Mouse (Mus musculus): ENCODE measurements around the gene Hmg20a.

The Hmg20a gene

DNA sequence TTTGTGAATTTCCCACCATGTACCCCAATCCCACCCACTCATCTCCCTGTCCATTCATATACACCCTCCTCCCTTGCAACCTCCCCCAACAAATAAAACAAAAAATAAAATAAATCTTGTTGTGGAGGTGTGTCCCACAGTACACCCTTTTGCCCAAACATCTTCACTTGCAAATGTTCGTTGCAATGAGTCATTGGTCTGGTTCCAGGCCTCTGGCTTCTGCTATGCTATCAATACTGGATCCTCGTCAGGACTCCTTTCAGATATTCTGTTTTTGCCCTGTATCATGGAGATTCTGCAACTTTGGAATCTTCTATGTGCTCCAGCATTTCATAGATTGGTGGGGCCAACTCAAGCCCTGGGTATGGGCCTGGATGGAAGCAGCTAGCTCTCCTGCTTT is 91.9 kb downstream of the Hmg20a start:
- intact Hi-C loops (cut with DNase I): no loop called here

DNA sequence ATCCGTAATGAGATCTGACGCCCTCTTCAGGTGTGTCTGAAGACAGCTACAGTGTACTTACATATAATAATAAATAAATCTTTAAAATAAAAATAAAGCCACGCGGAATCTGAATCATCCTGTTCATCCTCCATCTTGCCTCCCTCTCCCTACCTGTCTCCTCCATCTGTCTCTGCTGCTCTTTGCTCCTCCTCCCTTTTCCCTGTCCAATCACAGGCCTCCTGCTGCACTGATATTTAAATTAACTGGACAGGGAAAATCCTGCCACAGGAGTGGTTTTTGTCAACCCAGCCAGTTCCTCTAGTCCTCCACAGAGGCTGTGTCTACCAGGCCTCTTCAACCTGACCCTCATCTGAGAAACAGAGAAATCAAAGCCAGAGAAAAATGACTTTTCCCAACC is 94.1 kb downstream of the Hmg20a start:
- intact Hi-C loops (cut with DNase I): no loop called here

DNA sequence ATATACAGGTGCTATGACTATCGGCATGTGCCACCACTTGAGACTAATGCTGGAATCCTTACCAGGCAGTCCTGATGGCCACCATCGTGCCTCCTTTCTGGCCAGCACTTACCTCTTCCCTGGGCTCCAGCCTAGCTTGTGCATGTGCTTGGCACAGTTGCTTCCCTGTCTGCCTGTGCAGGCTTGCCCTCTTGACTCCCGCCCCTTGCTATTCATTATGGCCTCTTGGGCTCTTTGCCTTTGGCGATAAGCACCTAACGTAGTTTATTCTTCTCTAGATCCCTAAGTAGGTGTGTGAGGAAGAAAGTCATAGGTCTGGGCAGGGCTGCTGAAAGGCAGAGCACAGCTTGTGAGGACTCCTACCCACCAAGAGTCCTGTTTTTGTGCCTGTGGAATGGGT is 96.7 kb downstream of the Hmg20a start:
- intact Hi-C loops (cut with DNase I): no loop called here

DNA sequence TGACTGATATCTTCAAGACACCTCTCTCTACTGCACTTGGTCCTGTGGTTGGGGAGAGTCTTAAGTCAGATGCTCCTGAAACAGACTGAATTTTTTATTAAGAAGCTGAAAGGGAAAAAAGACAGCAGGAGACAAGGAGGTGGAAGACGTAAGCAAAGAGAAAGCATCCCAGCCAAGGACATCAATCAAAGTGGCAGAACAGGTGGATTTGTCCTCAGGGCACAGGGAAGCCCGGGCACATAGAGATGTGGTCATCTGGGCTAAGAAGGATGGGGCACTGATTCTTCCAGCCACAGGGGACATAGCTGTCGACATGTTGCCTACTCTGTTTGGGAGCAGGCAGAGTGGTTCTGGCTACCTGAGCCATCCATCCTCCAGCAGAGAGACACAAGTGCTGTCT is 97.8 kb downstream of the Hmg20a start:
- intact Hi-C loops (cut with DNase I): no loop called here

DNA sequence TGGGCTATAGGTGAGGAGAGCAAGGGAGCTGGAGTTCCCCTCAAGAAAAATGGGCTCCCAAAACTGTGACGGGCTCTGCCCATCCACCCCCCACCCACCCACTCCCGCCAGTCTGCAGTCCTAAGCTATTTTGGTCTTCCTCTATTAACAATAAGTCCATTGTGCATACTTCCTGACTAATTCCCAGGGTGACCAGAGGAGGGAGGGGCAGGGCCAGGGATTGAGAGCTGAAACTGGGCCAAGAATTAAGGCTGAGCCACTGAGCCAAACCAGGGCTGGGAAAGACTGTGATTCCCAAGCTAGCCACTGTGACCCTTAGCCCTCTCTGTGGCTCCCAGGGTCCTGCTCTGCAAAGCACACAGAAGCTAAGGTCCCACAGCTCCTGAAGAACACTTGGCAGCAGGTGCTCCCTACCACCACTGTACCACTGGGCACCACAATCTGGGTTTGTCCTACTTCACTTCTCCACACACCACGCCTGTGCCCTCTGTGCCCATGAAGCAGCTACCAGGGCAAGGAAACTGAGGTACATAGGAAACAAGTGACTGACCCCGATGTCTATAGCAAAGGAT is 98.4 kb downstream of the Hmg20a start:
- intact Hi-C loops (cut with DNase I): no loop called here

DNA sequence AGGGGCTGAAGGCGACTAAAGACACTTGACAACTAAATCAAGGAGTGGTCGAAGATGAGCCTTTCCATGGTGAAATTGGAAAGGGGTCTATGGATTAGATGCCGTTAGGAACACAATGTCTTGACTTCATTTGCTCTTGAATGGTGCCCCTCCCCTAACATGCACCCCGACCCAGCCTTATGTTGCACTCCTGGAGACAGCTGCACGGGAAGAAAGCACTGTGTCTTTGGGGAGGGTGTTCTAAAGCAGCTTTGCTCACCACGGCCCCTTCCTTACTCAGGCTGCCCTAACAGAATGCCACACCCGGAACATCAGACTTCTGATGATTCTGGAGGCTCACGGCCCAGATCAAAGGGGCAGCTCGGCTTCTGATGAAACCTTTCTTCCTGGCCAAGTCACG is 103.9 kb downstream of the Hmg20a start:
- intact Hi-C loops (cut with DNase I): no loop called here

DNA sequence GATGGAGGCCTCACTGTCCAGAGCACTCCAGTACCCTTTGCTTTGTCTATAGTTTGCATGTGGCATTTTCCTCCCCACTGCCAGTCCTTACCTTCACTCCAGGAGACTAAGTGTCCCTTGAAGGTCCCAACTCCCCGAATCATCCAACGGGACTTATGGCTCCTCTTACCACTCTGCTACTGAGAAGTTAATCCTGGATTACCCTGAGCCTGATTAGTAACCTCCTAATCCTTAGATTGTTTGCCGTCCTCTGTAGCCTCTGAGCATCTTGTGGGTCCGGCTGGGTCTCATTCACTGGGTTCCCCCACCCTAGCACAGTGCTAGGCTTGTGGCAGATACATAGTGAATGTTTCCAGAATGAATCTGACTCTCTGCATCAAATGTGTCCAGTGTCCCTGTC is 109.5 kb downstream of the Hmg20a start:
- intact Hi-C loops (cut with DNase I): no loop called here

DNA sequence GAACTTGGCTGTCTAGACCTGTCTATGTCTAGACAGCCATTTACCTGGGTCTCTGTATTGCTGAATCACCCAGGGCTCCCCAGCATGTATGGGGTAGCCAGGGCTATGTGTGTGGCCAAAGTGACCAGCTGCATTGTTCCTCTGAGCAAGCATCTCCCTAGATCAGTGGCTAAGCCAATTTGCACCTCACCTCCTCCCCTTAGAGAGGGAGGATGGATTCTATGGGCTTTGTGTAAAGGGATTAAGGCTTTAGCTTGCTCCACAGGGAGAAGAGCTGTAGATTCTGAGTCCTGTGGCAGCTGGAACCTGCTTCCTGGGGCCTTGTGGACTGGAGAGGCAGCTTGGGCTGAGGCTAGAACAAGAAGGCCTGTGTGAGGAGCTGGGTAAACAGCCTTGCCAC is 113.6 kb downstream of the Hmg20a start:
- intact Hi-C loops (cut with DNase I): no loop called here

DNA sequence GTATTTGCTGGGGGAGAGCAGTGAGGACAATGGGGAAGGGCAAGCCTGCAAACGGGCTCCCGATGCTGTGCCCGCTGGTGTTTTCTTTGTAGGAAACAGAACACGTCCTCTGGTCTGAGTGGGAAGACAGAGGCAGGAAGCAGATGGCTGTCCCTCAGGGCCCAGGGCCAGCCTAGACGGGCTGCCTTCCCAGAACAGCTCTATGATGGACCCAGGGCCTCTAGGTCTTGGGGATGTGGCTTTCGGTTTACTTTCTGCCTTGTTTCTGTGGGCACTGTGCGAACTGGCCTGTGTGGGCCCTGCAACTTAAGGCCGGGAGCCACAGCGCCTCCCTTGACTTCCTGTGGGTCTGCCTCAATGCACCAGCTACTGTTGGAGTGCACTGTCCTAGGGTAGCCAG is 115.5 kb downstream of the Hmg20a start:
- intact Hi-C loops (cut with DNase I): no loop called here

DNA sequence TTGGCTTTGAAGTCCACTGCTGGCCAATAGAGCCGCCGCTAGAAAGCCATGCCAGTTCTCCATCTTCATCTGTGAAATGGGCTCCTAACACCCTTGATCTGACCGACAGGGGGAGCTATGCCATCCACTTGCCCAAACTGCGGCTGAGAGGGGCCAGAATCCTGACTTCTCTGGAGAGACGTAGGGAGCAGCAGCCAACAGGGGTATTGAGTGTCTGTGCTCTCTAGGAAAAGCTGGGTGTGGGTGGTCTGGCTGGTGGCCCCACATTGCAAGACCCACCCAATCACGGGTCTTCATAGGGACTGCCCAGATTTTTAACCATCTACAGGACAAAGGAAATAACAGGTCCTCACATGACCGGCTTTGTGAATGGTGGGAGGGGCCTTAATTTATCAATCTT is 116.3 kb downstream of the Hmg20a start:
- intact Hi-C loops (cut with DNase I): no loop called here

DNA sequence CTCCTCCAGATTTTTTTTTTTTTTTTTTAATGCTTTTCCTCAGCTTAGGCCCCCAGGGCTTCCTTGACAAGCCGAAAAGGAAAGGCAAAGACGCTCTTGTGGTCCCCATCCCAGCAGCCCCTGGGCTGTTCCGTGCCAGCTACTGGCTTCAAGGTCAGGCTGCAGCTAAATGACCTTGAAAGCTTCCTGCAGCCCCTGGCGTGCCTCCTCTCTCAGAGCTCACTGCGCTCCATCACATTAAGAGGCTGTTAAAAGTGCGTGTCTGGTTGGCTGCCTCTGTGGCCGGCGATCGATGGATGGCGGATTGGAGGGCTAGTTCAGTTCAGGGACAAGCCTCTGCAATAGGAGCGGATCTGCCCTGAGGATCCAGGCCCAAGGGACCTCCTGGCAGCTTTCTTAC is 117.0 kb downstream of the Hmg20a start:
- intact Hi-C loops (cut with DNase I): no loop called here

DNA sequence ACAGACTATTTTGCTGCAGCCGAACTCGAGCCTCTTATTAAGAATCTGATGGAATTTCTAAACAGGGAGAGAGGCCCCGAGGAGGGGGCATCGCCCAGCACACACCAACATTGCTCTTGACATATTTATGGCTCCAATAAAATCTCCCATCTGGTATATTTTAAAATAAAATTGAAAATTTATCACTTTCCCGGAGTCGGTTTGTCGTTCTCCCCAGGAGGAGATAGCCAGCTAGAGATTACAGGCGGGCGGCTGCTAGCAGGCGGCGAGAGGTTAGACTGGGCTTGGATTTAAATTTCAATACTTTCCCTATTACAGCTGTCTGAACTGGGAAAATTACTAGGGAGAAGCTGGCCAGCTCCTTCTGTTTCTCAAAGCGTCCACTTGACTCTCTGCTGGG is 121.6 kb downstream of the Hmg20a start:
- intact Hi-C loops (cut with DNase I): no loop called here

DNA sequence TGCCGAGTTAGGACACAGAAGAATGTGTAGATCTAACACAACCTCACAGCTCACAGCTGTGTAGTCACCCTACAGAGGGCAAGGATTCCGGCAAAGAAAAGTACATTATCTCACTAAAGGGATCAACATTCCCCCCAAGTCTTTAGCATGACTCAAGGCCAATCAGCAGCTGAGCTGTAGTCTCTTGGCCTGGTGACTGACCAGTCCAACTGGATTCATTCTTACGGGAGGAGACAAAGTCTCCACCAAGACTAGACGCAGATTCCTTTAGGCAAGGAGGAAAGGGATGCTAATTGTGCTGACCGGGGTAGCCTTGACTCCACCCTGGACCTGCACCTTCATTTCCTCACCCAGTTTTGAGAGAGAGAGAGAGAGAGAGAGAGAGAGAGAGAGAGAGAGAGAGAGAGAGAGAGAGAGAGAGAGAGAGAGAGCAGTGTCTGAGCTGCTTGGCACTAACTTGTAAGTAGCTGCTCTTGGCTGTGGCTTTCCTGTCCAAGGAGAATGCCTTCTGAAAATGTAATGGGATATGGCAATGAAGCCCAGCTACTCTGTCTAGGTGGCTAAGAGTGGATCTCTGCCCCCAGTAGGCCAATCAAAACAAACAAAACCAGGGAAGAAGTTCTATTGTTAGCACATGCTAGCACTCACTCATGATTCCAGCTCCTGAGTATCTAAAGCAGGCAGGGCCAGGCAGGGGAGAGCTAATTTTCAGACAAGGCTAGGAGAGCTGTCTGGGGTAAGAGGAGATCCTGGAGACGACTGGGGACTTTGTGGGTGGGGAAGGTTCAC is 126.5 kb downstream of the Hmg20a start:
- intact Hi-C loops (cut with DNase I): no loop called here

Measured in adrenal gland (tissue).